Mouse (Mus musculus) mouse trophoblast stem cell (cell line): Measurements from ENCODE around the gene Ints1.

Source experiments
- in situ Hi-C, 2 experiments: fragments of 300-500 bp; cut with MseI, MboI; formaldehyde crosslinking; loops; 2 replicates in 1 of 2; 3 replicates in 1 of 2; pipeline ENCODE4 v1.15.1; 2025

Gene Ints1

GRCm38 (mm10) chr5:139775216-139775926, at the start of gene Ints1:
Gene Ints1 (minus strand): TSS chr5:139775674.
- in situ Hi-C loops, result no loop called here

- in situ Hi-C loops, result no loop called here
These were observed 49.1 kb upstream of the Ints1 start for GRCm38 (mm10) chr5:139824531-139824930.

GRCm38 (mm10) chr5:139821466-139822459, 46.3 kb upstream of the Ints1 start:
- in situ Hi-C loops, result no loop called here

GRCm38 (mm10) chr5:139819538-139820181, 44.2 kb upstream of the Ints1 start, which contains the start of gene Tmem184a:
Gene Tmem184a (minus strand): TSS chr5:139819917.
- in situ Hi-C loops, result no loop called here

GRCm38 (mm10) chr5:139818801-139819200, 43.3 kb upstream of the Ints1 start:
- in situ Hi-C loops, result no loop called here

- in situ Hi-C loops, result no loop called here
These were observed 42.6 kb upstream of the Ints1 start for GRCm38 (mm10) chr5:139818056-139818455.

- in situ Hi-C loops, result no loop called here
These were observed 41.8 kb upstream of the Ints1 start for GRCm38 (mm10) chr5:139817292-139817691.

GRCm38 (mm10) chr5:139816445-139816844, 41.0 kb upstream of the Ints1 start:
- in situ Hi-C loops, result no loop called here

GRCm38 (mm10) chr5:139815964-139816363, 40.5 kb upstream of the Ints1 start:
- in situ Hi-C loops, result no loop called here

GRCm38 (mm10) chr5:139813963-139814381, 38.5 kb upstream of the Ints1 start:
- in situ Hi-C loops, result no loop called here

- in situ Hi-C loops, result no loop called here
These were observed 37.6 kb upstream of the Ints1 start for GRCm38 (mm10) chr5:139813126-139813490.

GRCm38 (mm10) chr5:139812398-139813125, 37.1 kb upstream of the Ints1 start:
- in situ Hi-C loops, result no loop called here

- in situ Hi-C loops, result no loop called here
These were observed 36.4 kb upstream of the Ints1 start for GRCm38 (mm10) chr5:139811677-139812397.

GRCm38 (mm10) chr5:139809397-139809796, 33.9 kb upstream of the Ints1 start:
- in situ Hi-C loops, result no loop called here

GRCm38 (mm10) chr5:139805924-139806323, 30.4 kb upstream of the Ints1 start:
- in situ Hi-C loops, result no loop called here

- in situ Hi-C loops, result no loop called here
These were observed 29.2 kb upstream of the Ints1 start for GRCm38 (mm10) chr5:139804573-139805111.

- in situ Hi-C loops, result no loop called here
These were observed 28.7 kb upstream of the Ints1 start for GRCm38 (mm10) chr5:139804107-139804551.

- in situ Hi-C loops, result no loop called here
These were observed 28.2 kb upstream of the Ints1 start for GRCm38 (mm10) chr5:139803601-139804102.

- in situ Hi-C loops, result no loop called here
These were observed 27.7 kb upstream of the Ints1 start for GRCm38 (mm10) chr5:139803165-139803564.

GRCm38 (mm10) chr5:139801880-139802279, 26.4 kb upstream of the Ints1 start:
- in situ Hi-C loops, result no loop called here
